Mouse (Mus musculus): Measurements from ENCODE around the gene Zcchc7. TPM values are rescaled to one million over a fixed set of nuclear protein-coding genes. Genes with fewer than 3 reads are reported as not detected.
A peak's percentile ranks its signal among the peaks of the same experiment; 100 is the strongest.

Zcchc7 gene
- total and polyA plus RNA-seq, 2 experiments = 4.8 to 21.8 TPM

DNA sequence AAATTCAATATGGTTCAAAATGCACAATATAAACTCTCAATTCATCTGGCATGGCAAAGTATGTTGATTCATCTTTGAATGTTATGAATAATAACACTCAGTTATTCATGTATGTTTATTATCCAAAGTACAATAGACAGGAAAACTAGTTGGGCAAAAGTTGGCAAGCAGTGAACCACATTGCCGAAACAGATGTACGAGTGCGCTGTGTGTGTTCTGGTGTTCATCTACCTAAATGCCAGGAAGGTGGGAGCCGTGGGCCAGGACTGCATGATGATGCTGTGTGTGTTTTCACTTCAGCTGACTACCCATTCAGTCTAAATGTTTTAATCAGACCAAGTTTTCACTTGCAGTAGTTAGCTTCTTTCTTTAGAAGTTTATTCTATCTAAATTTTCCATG lies 150.7 kb downstream of the Zcchc7 start:
- Histone ChIP-seq H3K79me2 (ENCODE audit: control insufficient read depth, insufficient read depth, low read length) (no peaks in the 10 kb centered on the region; the same call in 1 of the 2 replicates), H3K36me3 (ENCODE audit: control insufficient read depth, insufficient read depth, low read length) (no peaks in the 10 kb centered on the region; the same call in 1 of the 2 replicates), H3K27me3 (ENCODE audit: control insufficient read depth, insufficient read depth, low read length) (no peaks in the 10 kb centered on the region), H3K4me1 (ENCODE audit: control insufficient read depth, insufficient read depth, low read length) (no peaks in the 10 kb centered on the region), H3K27ac (replicated peaks; ENCODE audit: insufficient read depth, low read depth, low read length) (no peak overlapping the region), H3K9ac (ENCODE audit: low read depth, low read length) (no peak overlapping the region), H3K4me3 (ENCODE audit: insufficient read depth, low read depth, low read length) (no peak overlapping the region)
- no peak for DNase-seq (ENCODE audit: extremely low read depth, low read depth, low spot score)
- no peak for TF ChIP-seq CTCF (IDR thresholded peaks at IDR 0.05; ENCODE audit: low read depth, low read length)
- no peak for TF ChIP-seq POLR2A (IDR thresholded peaks at IDR 0.05; ENCODE audit: extremely low read depth, insufficient read depth, low read length)
- 91% methylated on average over 4 of the region's 4 CpGs for WGBS

DNA sequence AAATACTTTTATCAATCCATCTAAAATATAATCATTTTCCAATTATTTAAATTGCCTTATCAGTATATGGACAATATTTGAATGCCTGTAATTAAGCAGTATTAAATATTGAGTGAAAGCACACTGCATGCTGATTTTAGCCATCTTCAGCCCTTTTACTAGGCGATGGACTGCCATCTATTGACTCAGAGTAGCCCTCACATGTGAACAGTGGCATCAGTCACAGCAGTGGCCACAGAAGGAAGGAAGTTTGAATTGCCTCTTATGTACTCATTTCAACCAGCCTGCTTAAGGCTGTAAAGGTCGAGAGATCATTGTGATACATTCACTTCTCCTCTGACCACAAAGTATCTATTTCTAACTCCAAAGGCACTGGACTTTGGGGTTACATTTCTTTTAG lies 154.4 kb downstream of the Zcchc7 start:
- WGBS = 56% methylated on average over 2 of the region's 2 CpGs
- Histone ChIP-seq H3K4me3 (ENCODE audit: insufficient read depth, low read depth, low read length) (no peak overlapping the region), H3K79me2 (ENCODE audit: control insufficient read depth, insufficient read depth, low read length) (no peaks in the 10 kb centered on the region; the same call in 1 of the 2 replicates), H3K27me3 (ENCODE audit: control insufficient read depth, insufficient read depth, low read length) (no peaks in the 10 kb centered on the region), H3K36me3 (ENCODE audit: control insufficient read depth, insufficient read depth, low read length) (no peaks in the 10 kb centered on the region; the same call in none of the 2 replicates), H3K27ac (replicated peaks; ENCODE audit: insufficient read depth, low read depth, low read length) (no peak overlapping the region), H3K9ac (ENCODE audit: low read depth, low read length) (no peak overlapping the region), H3K4me1 (ENCODE audit: control insufficient read depth, insufficient read depth, low read length) (no peaks in the 10 kb centered on the region)
- DNase-seq (ENCODE audit: extremely low read depth, low read depth, low spot score) = peak; percentile 14
- TF ChIP-seq CTCF (IDR thresholded peaks at IDR 0.05; ENCODE audit: low read depth, low read length) (peak; percentile 35; the same call in 1 of the 2 replicates), POLR2A (IDR thresholded peaks at IDR 0.05; ENCODE audit: extremely low read depth, insufficient read depth, low read length) (no peak)

GRCm38 (mm10) chr4:44910857-44911256 lies 155.2 kb downstream of the Zcchc7 start:
- H3K9ac ChIP-seq (ENCODE audit: low read depth, low read length) = no peak overlapping the region
- H3K27ac ChIP-seq (replicated peaks; ENCODE audit: insufficient read depth, low read depth, low read length) = no peak overlapping the region
- no peaks in the 10 kb centered on the region for H3K4me1 ChIP-seq (ENCODE audit: control insufficient read depth, insufficient read depth, low read length)
- no peak overlapping the region for H3K4me3 ChIP-seq (ENCODE audit: insufficient read depth, low read depth, low read length)
- DNase-seq (ENCODE audit: extremely low read depth, low read depth, low spot score) = no peak
- H3K79me2 ChIP-seq (ENCODE audit: control insufficient read depth, insufficient read depth, low read length) = no peaks in the 10 kb centered on the region
- TF ChIP-seq POLR2A (IDR thresholded peaks at IDR 0.05; ENCODE audit: extremely low read depth, insufficient read depth, low read length) (no peak), CTCF (IDR thresholded peaks at IDR 0.05; ENCODE audit: low read depth, low read length) (no peak)
- WGBS = 92% methylated on average over 2 of the region's 2 CpGs
- H3K36me3 ChIP-seq (ENCODE audit: control insufficient read depth, insufficient read depth, low read length) = no peaks in the 10 kb centered on the region; the same call in none of the 2 replicates
- H3K27me3 ChIP-seq (ENCODE audit: control insufficient read depth, insufficient read depth, low read length) = no peaks in the 10 kb centered on the region

DNA sequence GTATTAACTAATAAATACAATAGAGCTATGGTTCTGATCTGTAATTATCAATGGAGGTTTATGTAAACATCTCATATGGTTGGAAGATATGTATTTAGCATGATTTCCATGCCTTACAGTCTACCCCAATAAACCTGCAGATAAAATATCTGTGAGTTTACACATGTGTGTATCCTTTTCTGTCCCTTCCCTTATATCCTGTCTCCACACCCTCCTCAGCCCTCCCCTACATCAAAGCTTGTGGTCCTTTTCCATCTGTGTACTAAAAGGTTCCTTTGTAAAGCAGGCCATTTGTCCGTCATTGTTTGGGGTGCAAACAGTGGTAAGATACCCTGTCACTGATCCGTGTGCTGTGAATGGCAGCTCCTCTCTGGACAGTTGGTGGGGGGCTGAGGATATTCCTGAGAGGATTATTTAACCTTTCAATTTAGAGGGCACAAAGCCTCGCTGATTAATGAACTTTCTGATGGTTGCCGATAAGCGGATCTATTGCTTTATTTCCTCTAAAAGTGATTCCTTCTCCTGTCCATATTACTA lies 161.7 kb downstream of the Zcchc7 start:
- H3K4me3 ChIP-seq (ENCODE audit: insufficient read depth, low read depth, low read length) = no peak overlapping the region
- WGBS = 86% methylated on average over 5 of the region's 5 CpGs
- H3K27me3 ChIP-seq (ENCODE audit: control insufficient read depth, insufficient read depth, low read length) = no peaks in the 10 kb centered on the region
- H3K4me1 ChIP-seq (ENCODE audit: control insufficient read depth, insufficient read depth, low read length) = no peaks in the 10 kb centered on the region
- H3K36me3 ChIP-seq (ENCODE audit: control insufficient read depth, insufficient read depth, low read length) = no peaks in the 10 kb centered on the region; the same call in 1 of the 2 replicates
- no peak for DNase-seq (ENCODE audit: extremely low read depth, low read depth, low spot score)
- H3K79me2 ChIP-seq (ENCODE audit: control insufficient read depth, insufficient read depth, low read length) = no peaks in the 10 kb centered on the region
- no peak overlapping the region for H3K9ac ChIP-seq (ENCODE audit: low read depth, low read length)
- no peak overlapping the region for H3K27ac ChIP-seq (replicated peaks; ENCODE audit: insufficient read depth, low read depth, low read length)
- no peak for TF ChIP-seq CTCF (IDR thresholded peaks at IDR 0.05; ENCODE audit: low read depth, low read length)
- TF ChIP-seq POLR2A (IDR thresholded peaks at IDR 0.05; ENCODE audit: extremely low read depth, insufficient read depth, low read length) = no peak

- no peaks in the 10 kb centered on the region for H3K79me2 ChIP-seq (ENCODE audit: control insufficient read depth, insufficient read depth, low read length)
- no peak overlapping the region for H3K9ac ChIP-seq (ENCODE audit: low read depth, low read length)
- no peaks in the 10 kb centered on the region for H3K4me1 ChIP-seq (ENCODE audit: control insufficient read depth, insufficient read depth, low read length)
- no peak for TF ChIP-seq POLR2A (IDR thresholded peaks at IDR 0.05; ENCODE audit: extremely low read depth, insufficient read depth, low read length)
- TF ChIP-seq CTCF (IDR thresholded peaks at IDR 0.05; ENCODE audit: low read depth, low read length) = no peak
- no peak overlapping the region for H3K27ac ChIP-seq (replicated peaks; ENCODE audit: insufficient read depth, low read depth, low read length)
- WGBS = 82% methylated on average over 3 of the region's 3 CpGs
- H3K36me3 ChIP-seq (ENCODE audit: control insufficient read depth, insufficient read depth, low read length) = no peaks in the 10 kb centered on the region; the same call in 1 of the 2 replicates
- no peak overlapping the region for H3K4me3 ChIP-seq (ENCODE audit: insufficient read depth, low read depth, low read length)
- DNase-seq (ENCODE audit: extremely low read depth, low read depth, low spot score) = no peak
- H3K27me3 ChIP-seq (ENCODE audit: control insufficient read depth, insufficient read depth, low read length) = no peaks in the 10 kb centered on the region
These were observed 162.2 kb downstream of the Zcchc7 start for GRCm38 (mm10) chr4:44917907-44918306.

GRCm38 (mm10) chr4:44920831-44921230 lies 165.2 kb downstream of the Zcchc7 start:
- Histone ChIP-seq H3K9ac (ENCODE audit: low read depth, low read length) (no peak overlapping the region), H3K27me3 (ENCODE audit: control insufficient read depth, insufficient read depth, low read length) (no peaks in the 10 kb centered on the region), H3K4me3 (ENCODE audit: insufficient read depth, low read depth, low read length) (no peak overlapping the region), H3K36me3 (ENCODE audit: control insufficient read depth, insufficient read depth, low read length) (peaks cover 3% of the 10 kb centered on the region; the same call in 1 of the 2 replicates), H3K79me2 (ENCODE audit: control insufficient read depth, insufficient read depth, low read length) (no peaks in the 10 kb centered on the region), H3K27ac (replicated peaks; ENCODE audit: insufficient read depth, low read depth, low read length) (no peak overlapping the region), H3K4me1 (ENCODE audit: control insufficient read depth, insufficient read depth, low read length) (no peaks in the 10 kb centered on the region)
- no peak for TF ChIP-seq POLR2A (IDR thresholded peaks at IDR 0.05; ENCODE audit: extremely low read depth, insufficient read depth, low read length)
- TF ChIP-seq CTCF (IDR thresholded peaks at IDR 0.05; ENCODE audit: low read depth, low read length) = no peak
- 64% methylated on average over 5 of the region's 5 CpGs for WGBS
- peak; percentile 51 for DNase-seq (ENCODE audit: extremely low read depth, low read depth, low spot score)
